Mouse (Mus musculus): Measurements from ENCODE around the gene Tceal8.

Tceal8 gene

GRCm38 (mm10) chrX:136135559-136135958 is 36.6 kb downstream of the Tceal8 start:
- no peak for DNase-seq (ENCODE audit: extremely low spot score, low read depth, low spot score)

DNA sequence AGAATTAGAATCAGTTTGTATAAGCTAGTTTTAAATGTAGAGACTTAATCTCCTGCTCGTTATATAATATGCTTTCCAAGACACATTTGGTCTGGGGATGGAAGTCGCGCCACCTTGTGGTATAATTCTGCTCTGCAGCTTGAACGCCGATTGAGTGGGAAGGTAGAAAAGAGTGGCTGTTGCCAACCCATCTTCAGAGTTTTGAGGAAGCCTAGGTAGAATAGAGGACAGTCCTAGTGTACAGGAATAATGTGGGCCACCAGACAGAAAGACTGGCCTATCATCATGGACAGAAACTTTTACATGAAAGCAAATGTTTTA is 44.4 kb downstream of the Tceal8 start:
- DNase-seq (ENCODE audit: extremely low spot score, low read depth, low spot score) = no peak

- DNase-seq (ENCODE audit: extremely low spot score, low read depth, low spot score) = no peak
These were observed 45.0 kb downstream of the Tceal8 start for GRCm38 (mm10) chrX:136127038-136127743.

Data from hindlimb bud, embryonic 11.5 days (tissue).